Mouse (Mus musculus): ENCODE results near the gene Dph7. TPM values are rescaled to one million over a fixed set of nuclear protein-coding genes. Genes with fewer than 3 reads are reported as not detected.
A peak's percentile ranks its signal among the peaks of the same experiment; 100 is the strongest.

Dph7 gene
- 37.7 and 44.8 TPM in 2 replicates for polyA plus RNA-seq (2015; fragmentation: Nextera tagmentation; extraction: Ambion mirVana)

DNA sequence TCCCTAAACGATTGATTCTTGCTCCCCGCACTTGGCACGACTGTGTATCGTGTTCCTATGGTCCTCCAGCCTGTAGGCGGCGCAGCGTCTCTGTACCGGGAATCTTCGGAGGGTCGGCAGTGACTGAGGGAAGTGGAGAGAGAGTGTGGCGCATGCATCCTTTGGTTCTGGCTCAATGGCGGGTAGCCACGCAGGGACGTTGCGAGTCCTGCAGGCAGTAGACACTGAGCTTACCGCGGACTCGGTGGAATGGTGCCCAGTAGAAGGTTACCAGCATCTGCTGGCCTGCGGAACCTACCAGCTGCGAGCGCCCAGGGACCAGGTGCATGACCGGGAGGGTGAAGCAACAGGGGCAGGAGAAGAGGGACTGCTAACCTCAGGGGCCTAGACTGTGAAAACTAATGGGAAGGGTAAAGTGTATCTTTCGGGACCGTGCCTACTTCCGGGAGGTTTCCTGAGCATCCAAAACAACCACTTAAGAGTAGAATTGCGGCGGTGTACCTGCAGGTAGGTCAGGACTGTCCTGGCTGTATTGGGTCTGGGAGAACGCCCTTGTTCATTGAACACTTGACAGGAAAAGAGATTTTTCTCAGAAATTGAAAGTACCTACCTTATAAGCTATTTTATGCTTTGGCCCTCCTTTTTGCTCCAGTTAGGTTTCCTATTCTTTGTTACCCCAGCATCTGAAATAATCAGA, at the start of gene Dph7:
TSS of gene Dph7 (plus strand) at position 97 of the 697 bp plus-strand sequence.
- peak within 1 kb of the TSS; percentile 76 for H3K27ac ChIP-seq
- H3K27me3 ChIP-seq (replicated peaks), result no peaks in the 10 kb centered on the region
- peaks cover 18% of the 10 kb centered on the region for H3K4me1 ChIP-seq
- peak; percentile 93 for ATAC-seq (replicated peaks)
- H3K9me3 ChIP-seq, result no peaks in the 10 kb centered on the region
- H3K4me3 ChIP-seq, result peak within 1 kb of the TSS; percentile 96
- H3K9ac ChIP-seq, result peak within 1 kb of the TSS; percentile 97
- peak within 1 kb of the TSS; percentile 80 for H3K4me2 ChIP-seq
- H3K36me3 ChIP-seq (replicated peaks), result peaks cover 27% of the 10 kb centered on the region
- under 1% methylated on average over 28 of the region's 28 CpGs for WGBS

DNA sequence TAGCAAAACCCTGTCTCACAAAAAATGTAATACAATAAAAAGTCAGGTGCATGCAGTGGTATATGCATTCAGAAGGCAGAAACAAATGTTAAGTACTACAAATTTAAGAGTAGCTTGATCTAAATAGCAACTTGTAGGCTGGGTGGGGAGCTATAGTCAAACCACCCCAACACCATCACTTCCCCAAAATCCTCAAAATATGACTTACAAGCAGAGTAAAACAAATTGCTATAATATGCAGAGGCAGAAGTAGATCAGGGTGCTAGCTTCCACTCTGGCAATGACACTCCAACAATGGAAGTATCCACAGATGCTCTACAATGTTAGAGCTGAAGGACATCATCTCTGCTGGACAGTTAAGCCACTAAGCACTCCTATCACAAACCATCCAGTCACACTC, 49.6 kb upstream of the Dph7 start:
- H3K9ac ChIP-seq, result no peak overlapping the region
- no peak overlapping the region for H3K27ac ChIP-seq
- no peaks in the 10 kb centered on the region for H3K36me3 ChIP-seq (replicated peaks)
- H3K4me1 ChIP-seq, result peaks cover 12% of the 10 kb centered on the region
- H3K9me3 ChIP-seq, result no peaks in the 10 kb centered on the region
- no peak for ATAC-seq (replicated peaks)
- H3K27me3 ChIP-seq (replicated peaks), result no peaks in the 10 kb centered on the region
- H3K4me2 ChIP-seq, result no peak overlapping the region
- H3K4me3 ChIP-seq, result no peak overlapping the region

DNA sequence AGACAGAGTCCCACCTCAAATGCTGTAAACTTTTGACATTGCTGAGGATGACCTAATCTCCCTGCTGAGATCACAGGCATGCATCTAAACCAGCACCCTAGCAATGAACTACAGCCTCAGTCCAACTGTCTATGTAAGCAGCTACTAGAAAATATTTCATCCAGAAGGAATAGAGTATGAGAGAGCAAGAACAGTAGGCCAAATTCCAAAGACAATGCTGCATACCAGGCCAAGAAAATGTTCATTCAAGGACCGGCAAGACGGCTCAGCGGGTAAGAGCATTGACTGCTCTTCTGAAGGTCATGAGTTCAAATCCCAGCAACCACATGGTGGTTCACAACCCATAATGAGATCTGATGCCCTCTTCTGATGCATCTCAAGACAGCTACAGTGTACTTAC, 47.4 kb upstream of the Dph7 start:
- 88% methylated on average over 3 of the region's 3 CpGs for WGBS

DNA sequence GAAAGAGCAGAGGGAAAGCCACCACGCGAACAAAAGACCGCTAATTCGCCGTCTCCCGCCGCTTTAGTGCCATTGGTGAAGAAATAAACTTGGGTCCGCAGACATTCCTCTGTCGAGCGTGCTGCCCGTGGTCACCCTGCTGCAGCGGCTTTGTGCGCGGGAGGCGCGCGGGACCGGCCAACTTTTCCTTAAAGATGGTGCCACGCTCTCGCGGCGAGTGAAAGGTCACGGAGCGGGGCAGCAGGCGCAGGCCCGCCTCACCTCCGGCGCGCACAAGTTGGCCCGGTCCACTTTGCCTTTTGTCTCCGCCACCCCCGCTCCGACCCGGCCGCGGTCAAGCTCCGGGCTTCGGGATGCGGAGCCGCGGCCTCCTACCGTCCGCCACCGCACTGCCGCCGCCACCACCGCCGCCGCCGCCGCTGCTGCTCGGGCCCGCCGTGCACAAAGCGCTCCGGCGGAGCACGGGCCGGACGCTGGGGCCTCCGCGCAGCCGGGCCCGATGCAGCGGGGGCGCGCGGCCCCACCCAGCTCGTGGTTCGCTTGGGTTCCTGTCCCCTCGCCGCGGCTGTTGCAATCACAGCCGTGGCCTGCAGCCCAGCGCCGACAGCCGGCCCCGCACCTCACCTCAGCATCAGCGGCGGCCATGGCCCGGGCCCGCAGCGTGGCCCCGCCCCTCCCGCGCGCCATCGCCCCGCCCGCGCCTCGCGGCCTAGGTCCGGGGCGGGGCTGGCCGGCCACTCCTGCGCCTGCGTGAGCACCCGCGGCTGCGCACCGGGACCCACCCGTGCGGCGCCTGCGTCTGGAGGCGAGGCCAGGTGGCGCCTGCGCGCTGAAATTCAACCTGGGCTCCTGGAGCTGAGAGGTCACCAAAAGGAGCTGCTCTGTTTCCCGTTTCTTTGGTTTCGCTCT, 43.0 kb upstream of the Dph7 start, which contains the start of gene Ehmt1:
TSS of gene Ehmt1 (minus strand) at position 685 of the 909 bp plus-strand sequence.
- Histone ChIP-seq H3K9me3 (no peaks in the 10 kb centered on the region), H3K4me2 (peak within 1 kb of the TSS; percentile 74), H3K4me3 (peak within 1 kb of the TSS; percentile 98), H3K27me3 (replicated peaks) (no peaks in the 10 kb centered on the region), H3K4me1 (peaks cover 21% of the 10 kb centered on the region), H3K36me3 (replicated peaks) (no peaks in the 10 kb centered on the region), H3K27ac (peak within 1 kb of the TSS; percentile 98), H3K9ac (peak within 1 kb of the TSS; percentile 97)
- peak; percentile 97 for ATAC-seq (replicated peaks)
- WGBS, result under 1% methylated on average over 102 of the region's 112 CpGs

More for the DNA sequence above, 47.4 kb upstream of the Dph7 start:
- no peaks in the 10 kb centered on the region for H3K27me3 ChIP-seq (replicated peaks)
- no peak overlapping the region for H3K27ac ChIP-seq
- H3K4me2 ChIP-seq, result no peak overlapping the region
- H3K9ac ChIP-seq, result no peak overlapping the region
- no peaks in the 10 kb centered on the region for H3K36me3 ChIP-seq (replicated peaks)
- H3K4me3 ChIP-seq, result no peak overlapping the region
- H3K9me3 ChIP-seq, result no peaks in the 10 kb centered on the region
- H3K4me1 ChIP-seq, result peaks cover 19% of the 10 kb centered on the region
- no peak for ATAC-seq (replicated peaks)

DNA sequence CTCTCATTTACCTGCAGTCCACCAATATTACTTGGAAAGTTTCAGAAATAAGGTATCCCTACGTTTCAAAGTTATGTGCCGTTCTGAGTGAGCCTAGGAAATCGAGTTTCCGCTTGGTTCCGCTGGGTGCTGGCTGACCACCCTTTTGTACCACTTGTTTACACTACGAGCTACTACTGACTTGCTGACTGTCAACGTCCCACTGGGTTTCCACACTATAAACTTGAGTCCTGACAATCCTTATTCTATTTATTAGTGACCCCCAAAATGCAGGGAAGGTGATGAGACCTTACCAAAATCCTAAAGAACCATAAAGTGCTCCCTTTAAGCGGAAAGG, 42.4 kb upstream of the Dph7 start:
- Histone ChIP-seq H3K27me3 (replicated peaks) (no peaks in the 10 kb centered on the region), H3K27ac (peak overlapping the region; percentile 98), H3K9ac (peak overlapping the region; percentile 97), H3K4me2 (peak overlapping the region; percentile 74), H3K4me1 (peaks cover 21% of the 10 kb centered on the region), H3K4me3 (peak overlapping the region; percentile 98), H3K36me3 (replicated peaks) (no peaks in the 10 kb centered on the region), H3K9me3 (no peaks in the 10 kb centered on the region)
- peak; percentile 60 for ATAC-seq (replicated peaks)
- 9% methylated on average over 8 of the region's 8 CpGs for WGBS

DNA sequence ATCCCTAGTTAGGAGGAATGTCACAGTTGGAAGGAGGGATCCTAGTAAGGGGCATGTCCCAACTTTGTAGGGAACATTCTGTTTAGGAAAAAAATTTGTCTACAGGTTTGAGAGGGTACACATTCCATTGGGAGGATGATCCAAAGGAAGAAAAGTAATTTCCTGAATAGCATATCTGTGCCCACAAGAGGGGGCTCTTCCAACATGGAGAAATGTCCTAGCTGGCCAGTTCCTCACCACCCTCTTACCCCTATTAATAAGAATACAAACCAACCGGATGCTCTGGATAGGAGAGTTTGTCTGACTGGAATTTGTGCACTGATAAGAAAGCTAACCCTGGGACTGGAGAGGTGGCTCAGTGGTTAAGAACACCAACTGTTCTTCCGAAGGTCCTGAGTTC, 38.6 kb upstream of the Dph7 start:
- no peaks in the 10 kb centered on the region for H3K36me3 ChIP-seq (replicated peaks)
- no peaks in the 10 kb centered on the region for H3K27me3 ChIP-seq (replicated peaks)
- no peak overlapping the region for H3K4me2 ChIP-seq
- no peak overlapping the region for H3K4me3 ChIP-seq
- H3K9me3 ChIP-seq, result no peaks in the 10 kb centered on the region
- no peak overlapping the region for H3K9ac ChIP-seq
- ATAC-seq (replicated peaks), result no peak
- H3K4me1 ChIP-seq, result peaks cover 3% of the 10 kb centered on the region; the same call in 1 of the 2 replicates
- 53% methylated on average over 2 of the region's 2 CpGs for WGBS
- H3K27ac ChIP-seq, result no peak overlapping the region

DNA sequence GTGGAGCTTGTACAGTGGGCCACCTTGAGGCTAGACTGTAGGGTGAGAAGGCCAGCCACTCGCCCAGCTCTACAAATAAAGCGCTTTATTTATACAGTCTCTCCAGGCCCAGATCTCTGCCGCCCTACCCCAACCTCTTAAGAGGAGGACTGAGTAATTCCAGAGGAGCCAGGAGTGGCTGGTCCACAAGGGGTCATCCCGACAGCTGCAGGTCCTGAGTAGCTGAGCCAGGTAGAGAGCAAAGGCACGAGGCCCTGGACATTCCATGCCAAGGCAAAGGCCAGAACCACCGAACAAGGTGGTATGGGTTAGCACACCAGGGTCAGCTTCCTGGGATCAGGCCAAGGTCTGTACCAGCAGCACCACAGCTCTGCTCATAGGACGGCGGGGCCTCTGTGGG, 36.9 kb upstream of the Dph7 start:
- no peak overlapping the region for H3K9ac ChIP-seq
- no peak for ATAC-seq (replicated peaks)
- no peak overlapping the region for H3K27ac ChIP-seq
- H3K4me3 ChIP-seq, result no peak overlapping the region
- no peaks in the 10 kb centered on the region for H3K27me3 ChIP-seq (replicated peaks)
- 88% methylated on average over 8 of the region's 8 CpGs for WGBS
- no peaks in the 10 kb centered on the region for H3K36me3 ChIP-seq (replicated peaks)
- H3K4me2 ChIP-seq, result no peak overlapping the region
- no peaks in the 10 kb centered on the region for H3K9me3 ChIP-seq
- H3K4me1 ChIP-seq, result no peaks in the 10 kb centered on the region

DNA sequence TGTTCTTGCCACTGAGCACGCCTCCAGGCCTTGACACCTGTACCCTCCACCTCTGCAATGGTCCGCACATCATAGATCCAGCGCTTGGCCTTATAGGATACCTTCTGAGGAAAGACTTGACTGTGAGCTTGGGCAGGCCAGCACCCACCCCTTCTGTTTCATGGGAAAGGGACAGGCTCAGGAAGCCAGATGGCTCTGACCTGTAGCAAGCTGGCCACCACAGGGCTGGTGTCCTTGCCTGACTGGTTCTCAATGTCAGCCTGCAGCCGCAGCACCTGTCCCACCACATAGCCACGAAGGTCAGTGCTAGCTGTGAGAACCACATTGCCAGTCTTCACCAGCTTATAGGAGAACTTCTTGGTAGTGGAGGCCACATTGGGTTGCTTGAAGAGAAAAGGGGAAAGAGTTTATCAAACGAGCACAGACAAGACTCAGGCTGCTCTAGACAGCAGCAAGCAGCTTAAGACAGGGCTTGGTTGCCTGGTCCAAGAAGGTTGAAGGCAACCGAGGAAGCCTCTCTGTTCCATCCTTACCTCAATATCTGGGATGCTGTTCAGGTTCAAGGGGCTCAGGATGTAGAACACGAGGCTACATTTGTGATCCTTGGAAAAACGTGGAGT, 35.7 kb upstream of the Dph7 start:
- WGBS, result 92% methylated on average over 9 of the region's 9 CpGs
- H3K36me3 ChIP-seq (replicated peaks), result no peaks in the 10 kb centered on the region
- no peaks in the 10 kb centered on the region for H3K9me3 ChIP-seq
- no peak overlapping the region for H3K9ac ChIP-seq
- ATAC-seq (replicated peaks), result no peak
- no peak overlapping the region for H3K4me3 ChIP-seq
- no peak overlapping the region for H3K27ac ChIP-seq
- H3K4me1 ChIP-seq, result no peaks in the 10 kb centered on the region
- no peak overlapping the region for H3K4me2 ChIP-seq
- H3K27me3 ChIP-seq (replicated peaks), result no peaks in the 10 kb centered on the region

DNA sequence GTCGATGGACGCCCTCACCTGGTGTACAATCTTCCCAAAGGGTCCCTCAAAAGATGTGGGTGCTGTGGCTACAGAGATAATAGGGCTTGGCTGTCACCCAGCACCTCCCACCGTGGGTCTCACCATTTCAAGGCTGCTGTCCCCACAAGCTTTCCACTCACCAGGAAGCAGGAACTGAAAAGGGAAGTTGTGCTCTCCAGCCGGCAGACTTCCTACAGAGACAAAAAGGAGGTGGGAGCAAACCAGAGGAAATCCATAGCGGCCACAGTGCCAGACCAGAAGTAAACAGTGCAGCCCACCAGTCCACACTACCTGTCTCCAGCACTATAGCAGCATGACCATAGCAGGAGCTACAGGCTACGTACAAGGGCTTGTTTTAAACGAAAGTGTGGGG, 35.2 kb upstream of the Dph7 start:
- Histone ChIP-seq H3K36me3 (replicated peaks) (no peaks in the 10 kb centered on the region), H3K4me2 (no peak overlapping the region), H3K4me1 (no peaks in the 10 kb centered on the region), H3K27ac (no peak overlapping the region), H3K27me3 (replicated peaks) (no peaks in the 10 kb centered on the region), H3K4me3 (no peak overlapping the region), H3K9me3 (no peaks in the 10 kb centered on the region), H3K9ac (no peak overlapping the region)
- no peak for ATAC-seq (replicated peaks)
- WGBS, result 80% methylated on average over 7 of the region's 7 CpGs

DNA sequence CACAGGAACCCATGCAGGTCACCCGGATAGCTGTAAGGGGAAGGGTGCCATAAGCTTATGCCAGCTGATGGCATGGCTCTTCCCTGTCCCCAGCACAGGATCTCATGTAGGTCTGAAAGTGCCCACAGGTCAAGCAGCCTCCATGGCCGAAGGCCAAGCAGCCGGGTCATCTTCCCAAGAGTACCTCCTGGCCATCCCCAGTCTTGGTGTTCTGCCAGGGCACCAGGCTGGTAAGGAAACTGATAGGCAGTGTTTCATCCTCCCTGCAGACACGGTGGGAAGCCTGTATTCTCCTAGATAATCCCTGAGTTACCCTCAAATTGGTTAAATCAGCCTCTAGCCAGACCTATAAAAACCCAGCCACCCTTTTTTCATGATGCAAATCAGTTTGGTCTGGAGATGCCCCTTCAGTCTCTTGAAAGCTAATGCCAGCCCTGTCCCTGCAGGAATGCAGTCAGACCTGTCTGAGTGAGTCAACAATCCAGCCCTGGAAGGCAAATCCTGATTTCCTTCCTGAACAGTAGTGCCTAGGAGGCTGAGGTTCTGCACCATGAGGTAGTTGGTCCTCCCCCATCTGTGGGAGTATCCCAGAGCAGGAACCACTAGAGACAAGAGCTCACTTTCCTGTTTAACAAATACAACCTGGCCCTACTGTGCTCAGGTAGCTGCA, 34.3 kb upstream of the Dph7 start:
- H3K4me3 ChIP-seq, result no peak overlapping the region
- no peaks in the 10 kb centered on the region for H3K27me3 ChIP-seq (replicated peaks)
- ATAC-seq (replicated peaks), result no peak
- no peaks in the 10 kb centered on the region for H3K36me3 ChIP-seq (replicated peaks)
- no peak overlapping the region for H3K9ac ChIP-seq
- H3K9me3 ChIP-seq, result no peaks in the 10 kb centered on the region
- H3K4me2 ChIP-seq, result no peak overlapping the region
- WGBS, result 72% methylated on average over 4 of the region's 4 CpGs
- no peak overlapping the region for H3K27ac ChIP-seq
- H3K4me1 ChIP-seq, result no peaks in the 10 kb centered on the region

DNA sequence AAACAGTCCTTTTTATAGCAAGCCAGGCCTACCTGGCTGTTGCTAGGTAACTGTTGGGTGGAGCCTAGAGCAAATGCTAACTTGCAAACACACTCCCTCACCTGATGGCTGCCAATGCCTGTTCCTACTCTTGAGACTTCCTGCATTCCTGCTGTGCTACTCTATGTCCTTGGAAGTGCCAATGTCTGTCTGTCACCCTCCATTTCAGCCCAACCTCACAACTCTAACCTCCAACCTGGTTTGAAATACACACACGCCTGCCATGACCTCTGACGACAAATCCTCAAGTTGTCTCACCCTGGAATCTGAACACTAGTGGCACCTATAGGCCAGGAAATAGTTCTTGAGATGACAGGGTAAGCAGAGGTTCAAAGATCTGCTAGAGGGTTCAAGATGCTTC, 33.1 kb upstream of the Dph7 start:
- H3K27me3 ChIP-seq (replicated peaks), result no peaks in the 10 kb centered on the region
- no peak overlapping the region for H3K4me2 ChIP-seq
- ATAC-seq (replicated peaks), result no peak
- no peak overlapping the region for H3K4me3 ChIP-seq
- no peak overlapping the region for H3K27ac ChIP-seq
- H3K4me1 ChIP-seq, result peaks cover 11% of the 10 kb centered on the region
- WGBS, result 70% methylated on average over 2 of the region's 2 CpGs
- H3K36me3 ChIP-seq (replicated peaks), result no peaks in the 10 kb centered on the region
- H3K9me3 ChIP-seq, result no peaks in the 10 kb centered on the region
- no peak overlapping the region for H3K9ac ChIP-seq

DNA sequence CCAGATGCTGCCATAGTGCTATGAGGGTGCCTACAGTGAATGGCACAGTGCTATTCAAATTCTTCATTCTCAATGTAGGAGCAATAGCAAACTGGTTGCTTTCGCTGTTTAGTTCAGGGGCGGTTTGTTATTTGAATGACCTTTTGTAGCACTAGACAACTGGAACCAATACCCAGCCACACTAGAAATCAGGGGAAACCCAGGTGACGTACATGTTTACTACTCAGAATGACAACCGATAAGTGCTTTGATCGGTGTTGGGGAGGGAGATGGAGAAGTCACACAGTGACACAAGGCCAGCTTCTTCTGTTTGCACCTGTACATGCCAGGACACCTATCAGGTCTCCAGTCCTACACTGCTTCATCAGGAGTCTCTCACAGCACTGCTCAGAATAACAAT, 32.6 kb upstream of the Dph7 start:
- Histone ChIP-seq H3K4me1 (peaks cover 15% of the 10 kb centered on the region), H3K9me3 (no peaks in the 10 kb centered on the region), H3K36me3 (replicated peaks) (no peaks in the 10 kb centered on the region), H3K27ac (no peak overlapping the region), H3K27me3 (replicated peaks) (no peaks in the 10 kb centered on the region), H3K9ac (no peak overlapping the region), H3K4me2 (no peak overlapping the region), H3K4me3 (no peak overlapping the region)
- WGBS, result 89% methylated on average over 5 of the region's 5 CpGs
- no peak for ATAC-seq (replicated peaks)

All from midbrain, embryonic 15.5 days (tissue).